Mouse (Mus musculus) heart, postnatal 36 days (tissue): ENCODE data around the gene Dync1li2. TPM values are rescaled to one million over a fixed set of nuclear protein-coding genes. Genes with fewer than 3 reads are reported as not detected.

Experiments used
- DNase-seq, 2 experiments: peaks; one replicate each; pipeline ENCODE4 v3.0.0; 2021 to 2022
- intact Hi-C: fragments of 180-260 bp; cut with DNase I; formaldehyde crosslinking; loops from one replicate; pipeline ENCODE4 v1.15.1; 2025
- total RNA-seq, 2 experiments: library from RNA; stranded (reverse); gene quantifications; 2 replicates each; pipeline ENCODE4 v1.2.3; 2021

Dync1li2 gene
- 100 to 1,000 TPM; 104 to 112 TPM for total RNA-seq

DNA sequence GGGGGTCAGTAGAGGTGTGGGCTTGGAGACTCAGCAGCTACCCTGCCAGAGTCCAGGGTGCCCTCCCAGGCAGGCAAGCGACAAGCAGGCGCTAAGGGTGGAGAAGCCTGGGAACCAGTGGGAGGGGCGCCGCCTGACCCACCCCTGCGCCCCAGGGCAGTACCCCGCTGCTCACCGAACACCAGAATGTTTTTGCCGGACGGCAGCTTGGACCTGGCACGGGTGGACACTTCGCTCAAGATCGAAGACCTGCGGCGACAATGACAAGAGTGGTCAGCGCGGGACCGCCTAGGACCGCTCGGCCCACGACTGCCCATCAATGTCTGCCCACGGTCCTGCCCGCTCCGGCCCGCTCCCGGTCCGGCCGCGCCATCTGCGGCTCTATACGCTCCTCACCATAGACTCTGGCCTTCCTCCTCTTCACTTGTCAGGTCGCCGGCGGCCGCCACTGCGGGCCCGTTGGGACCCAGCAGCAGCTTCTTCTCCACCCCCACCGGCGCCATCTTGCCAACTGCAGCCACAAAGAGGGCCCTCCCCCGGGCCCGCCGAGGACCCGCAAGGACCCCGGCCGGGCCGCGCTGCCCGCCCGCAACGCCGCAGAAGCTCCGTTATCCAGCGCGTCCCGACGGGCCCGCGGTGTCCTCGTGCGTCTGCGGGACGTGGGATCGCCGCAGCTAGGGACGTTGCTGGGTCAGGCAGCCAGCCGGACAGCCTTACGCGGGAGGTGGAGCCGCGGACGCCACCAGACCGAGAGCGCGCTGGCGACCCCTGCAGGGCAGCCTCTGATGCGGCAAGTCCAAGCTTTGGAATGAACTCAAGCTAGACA is at the start of gene Dync1li2:
Dync1li2 (minus strand) TSS at position 749 of the 826 bp plus-strand sequence.
- intact Hi-C loops = loop anchor here (1.0 to 5.0 kb wide), 5 partner anchors 35 to 190 kb away; partner anchors contain the start of genes Car7, Cklf and Nae1
- DNase-seq = peak; percentile 96 to 97

DNA sequence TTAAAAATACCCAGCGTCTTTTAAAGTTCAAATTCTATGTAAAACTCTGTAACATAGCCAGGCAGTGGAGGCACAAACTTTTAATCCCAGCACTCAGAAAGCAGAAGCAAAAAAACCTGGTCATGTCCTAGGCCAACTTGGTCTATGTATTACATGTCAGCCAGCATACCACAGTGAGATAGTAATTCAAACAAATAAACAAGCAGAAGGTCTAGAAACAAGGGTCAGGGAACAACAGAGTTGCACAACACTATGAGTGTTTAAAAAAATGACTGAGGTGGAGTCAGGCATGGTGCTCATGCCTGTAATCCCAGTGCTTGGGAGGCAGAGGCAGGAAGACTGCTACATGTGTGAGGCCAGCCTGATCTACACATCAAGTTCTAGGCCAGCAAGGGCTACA is 36.2 kb upstream of the Dync1li2 start:
- DNase-seq = no peak
- intact Hi-C loops = no loop called here

DNA sequence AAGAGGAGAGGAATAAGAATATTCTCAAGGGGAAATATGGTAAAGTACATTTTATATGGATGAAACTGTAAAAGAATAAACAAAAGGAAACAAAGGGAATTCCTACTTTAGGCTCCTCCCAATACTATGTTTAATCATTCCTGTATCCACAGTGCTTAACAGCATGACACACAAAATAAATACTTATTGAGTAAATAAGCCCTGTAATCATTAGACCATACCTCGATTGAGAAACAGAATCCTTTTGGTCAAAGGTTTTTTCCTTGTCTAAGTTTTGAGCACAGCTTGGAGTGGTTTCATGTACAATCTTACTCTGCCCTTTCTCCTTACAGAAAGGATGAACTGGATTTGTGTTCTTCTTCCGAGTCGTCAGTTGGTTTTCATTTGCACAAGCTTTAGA is 29.6 kb upstream of the Dync1li2 start:
- intact Hi-C loops = no loop called here
- no peak for DNase-seq

DNA sequence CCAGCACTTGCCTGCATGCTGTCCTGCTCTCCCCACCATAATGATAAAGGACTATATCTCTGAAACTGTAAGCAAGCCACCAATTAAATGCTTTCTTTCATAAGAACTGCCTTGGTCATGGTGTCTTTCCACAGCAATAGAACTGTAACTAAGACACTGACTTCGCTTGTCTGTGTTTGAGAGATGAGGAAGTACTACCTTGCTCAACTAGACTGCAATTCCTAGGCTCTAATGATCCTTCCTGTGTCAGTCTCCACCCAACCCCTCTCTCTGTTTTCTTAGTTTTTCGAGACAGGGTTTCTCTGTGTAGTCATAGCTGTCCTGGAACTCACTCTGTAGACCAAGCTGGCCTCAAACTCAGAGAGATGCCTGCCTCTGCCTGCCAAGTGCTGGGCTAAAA is 24.6 kb upstream of the Dync1li2 start:
- intact Hi-C loops = no loop called here
- DNase-seq = no peak

DNA sequence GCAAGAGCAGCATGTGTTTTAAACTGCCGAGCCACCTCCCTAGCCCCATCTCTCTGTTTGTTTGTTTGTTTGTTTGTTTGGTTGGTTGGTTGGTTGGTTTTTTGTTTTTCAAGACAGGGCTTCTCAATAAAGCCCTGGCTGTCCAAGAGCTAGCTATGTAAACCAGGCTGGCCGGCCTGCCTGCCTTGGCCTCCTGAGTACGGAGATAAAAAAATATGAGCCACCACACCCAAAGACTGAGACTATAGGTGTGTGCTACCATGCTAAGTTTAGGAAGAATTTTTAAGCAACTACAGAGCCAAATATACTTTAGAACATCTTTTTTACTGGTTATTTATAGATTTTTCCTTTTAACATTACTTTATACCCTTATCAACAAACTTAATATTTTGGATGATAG is 9.3 kb upstream of the Dync1li2 start:
- intact Hi-C loops = no loop called here
- DNase-seq = no peak

DNA sequence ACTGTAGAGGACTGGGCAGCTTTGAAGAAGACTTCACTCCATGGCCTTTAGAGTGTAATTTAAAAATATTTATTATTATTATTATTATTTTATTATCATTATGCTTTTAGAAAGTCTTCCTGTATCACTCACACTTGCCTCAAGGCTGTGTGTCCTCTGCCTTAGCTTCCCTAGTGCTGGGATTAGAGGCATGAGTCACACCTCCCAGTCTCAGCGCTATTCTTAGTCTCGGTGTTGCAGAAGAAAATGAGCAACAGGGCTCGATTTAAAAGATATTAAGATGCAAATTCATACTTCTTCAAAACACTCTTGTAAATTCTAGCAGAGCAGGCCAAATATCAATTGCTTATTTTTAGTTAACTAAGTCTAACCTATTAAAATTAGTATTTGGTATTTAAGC is 5.9 kb upstream of the Dync1li2 start:
- no peak for DNase-seq
- intact Hi-C loops = no loop called here

DNA sequence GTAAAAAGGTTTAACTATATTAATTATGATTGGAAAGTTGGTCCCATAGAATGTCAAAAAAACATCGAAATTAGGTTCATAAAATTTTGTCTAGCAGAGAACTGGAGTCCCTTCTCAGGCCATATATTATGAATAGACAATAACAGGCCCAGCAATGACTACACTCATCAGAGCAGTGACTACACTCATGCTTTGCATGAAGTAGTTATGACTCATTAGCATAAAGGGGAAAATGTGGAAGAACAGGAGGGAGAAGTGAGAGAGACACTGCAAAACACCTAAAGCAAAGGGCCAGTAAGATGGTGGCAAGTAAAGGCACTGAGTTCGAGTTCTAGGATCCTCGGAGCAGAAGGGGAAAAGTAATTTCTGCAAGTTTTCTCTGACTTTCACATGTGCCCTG is 3.2 kb upstream of the Dync1li2 start:
- no peak for DNase-seq
- intact Hi-C loops = no loop called here

DNA sequence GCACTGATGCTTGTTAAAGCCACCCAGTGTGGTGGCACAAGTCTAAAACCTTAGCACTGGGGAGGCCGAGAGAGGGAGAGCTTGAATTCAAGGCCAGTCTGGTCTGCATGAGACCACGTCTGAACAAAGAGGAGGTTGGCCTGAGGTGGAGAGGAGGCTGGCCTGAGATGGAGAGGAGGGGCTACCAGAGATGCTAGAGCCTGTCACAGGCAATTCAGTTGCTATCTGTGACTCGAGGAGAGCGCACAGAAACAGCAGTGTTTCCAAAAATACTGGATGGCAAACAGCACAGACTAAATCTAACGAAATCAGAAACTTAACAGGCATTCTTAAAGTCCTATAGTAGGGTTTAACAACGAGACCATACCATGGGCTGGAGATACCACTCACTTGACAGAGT is 2.4 kb upstream of the Dync1li2 start:
- no peak for DNase-seq
- intact Hi-C loops = no loop called here

DNA sequence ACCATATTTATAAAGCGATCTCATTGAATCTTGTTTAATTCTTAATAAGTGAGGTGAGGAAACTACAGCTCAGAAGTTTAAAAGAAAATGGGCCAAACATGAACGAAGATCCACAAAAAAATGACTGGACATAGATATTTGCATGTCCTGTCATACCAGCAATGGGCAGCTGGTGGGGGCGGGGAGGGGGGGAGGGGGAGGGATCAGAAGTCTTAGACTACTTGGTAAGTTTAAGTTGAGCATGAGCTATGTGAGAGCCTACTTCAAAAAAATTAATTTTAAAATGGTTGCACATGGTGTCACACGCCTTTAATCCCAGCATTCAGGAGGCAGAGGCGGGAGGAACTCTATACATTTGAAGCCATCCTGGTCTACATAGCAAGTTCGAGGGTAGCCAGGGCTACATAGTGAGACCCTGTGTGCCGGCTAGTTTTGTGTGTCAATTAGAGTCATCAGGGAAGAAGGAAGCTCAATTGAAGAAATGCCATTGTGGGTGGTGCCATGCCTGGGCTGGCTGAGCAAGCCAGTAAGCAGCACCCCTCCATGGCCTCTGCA is 355 bp upstream of the Dync1li2 start:
- DNase-seq = no peak
- intact Hi-C loops = loop anchor here (2.0 to 5.0 kb wide), 4 partner anchors 36 to 191 kb away; partner anchors contain the start of genes Car7, Cklf and Nae1

DNA sequence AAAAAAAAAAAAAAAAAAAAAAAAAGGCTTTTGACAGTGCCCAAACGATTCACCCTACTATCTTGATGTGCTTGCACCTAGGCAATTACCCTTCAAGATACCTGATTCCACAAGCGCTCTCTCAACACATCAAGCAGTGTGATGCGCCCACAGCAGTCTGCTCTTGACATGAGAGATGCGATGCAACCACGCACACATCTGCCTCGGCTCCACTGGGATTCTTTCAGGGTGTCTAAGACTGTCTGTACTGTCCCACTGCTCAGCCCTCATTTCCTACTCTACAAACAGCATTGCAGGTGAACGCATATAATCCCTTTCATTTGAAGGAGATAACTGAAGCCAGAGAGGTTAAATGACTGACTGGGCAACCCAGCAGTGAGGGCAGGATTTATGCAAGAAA is 1.2 kb downstream of the Dync1li2 start:
- intact Hi-C loops = loop anchor here (1.0 to 5.0 kb wide), 5 partner anchors 34 to 189 kb away; partner anchors contain the start of genes Car7, Cklf and Nae1
- no peak for DNase-seq

DNA sequence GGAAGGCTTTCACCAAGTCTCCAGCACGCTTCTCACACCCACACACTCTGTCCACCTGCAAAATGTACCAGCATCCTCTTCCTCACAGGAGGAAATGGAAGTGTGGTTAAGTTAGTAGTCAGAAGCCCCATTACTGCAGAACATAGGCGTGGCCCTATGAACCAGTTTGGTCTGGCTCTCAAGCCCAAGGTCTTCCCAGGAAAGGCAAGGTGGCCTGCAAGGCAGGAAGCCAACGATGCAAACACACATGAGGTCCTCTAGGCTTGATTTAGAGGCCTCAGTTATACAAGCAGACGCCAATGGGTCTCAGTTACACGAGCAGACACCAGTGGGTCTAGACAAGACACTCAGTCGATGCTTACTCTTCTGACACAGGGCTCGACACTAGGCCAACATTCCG is 3.4 kb downstream of the Dync1li2 start:
- intact Hi-C loops = no loop called here
- DNase-seq = no peak

DNA sequence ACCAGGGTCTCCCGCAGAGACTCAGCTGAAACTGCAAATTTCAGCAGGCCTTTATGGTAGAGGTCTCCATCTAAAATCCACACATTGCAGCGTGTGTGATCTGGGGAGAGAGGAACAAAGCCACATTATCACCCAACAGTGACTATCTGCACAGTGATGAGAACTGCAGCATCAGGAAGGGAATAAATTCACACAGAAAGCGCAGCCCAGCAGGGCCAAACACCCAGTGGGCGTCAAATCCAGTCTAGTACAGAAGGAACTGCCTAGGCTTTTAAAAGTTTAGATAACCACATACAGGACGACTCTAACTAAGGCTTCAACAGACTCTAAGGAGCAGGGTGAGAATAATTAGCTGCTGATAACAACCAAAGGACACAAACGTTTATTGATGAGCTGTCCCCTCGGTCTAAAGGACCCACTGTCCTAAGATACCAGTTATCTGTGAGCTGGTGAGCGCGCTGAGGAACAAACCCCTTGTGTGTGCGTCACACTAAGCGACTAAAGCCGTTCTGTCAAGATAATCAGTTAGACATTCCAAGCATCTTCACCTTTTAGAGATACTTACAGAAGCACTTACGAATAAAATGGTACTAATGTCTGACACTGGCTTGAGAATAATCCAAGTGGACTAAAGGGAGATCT is 5.2 kb downstream of the Dync1li2 start:
- DNase-seq = no peak
- intact Hi-C loops = no loop called here

DNA sequence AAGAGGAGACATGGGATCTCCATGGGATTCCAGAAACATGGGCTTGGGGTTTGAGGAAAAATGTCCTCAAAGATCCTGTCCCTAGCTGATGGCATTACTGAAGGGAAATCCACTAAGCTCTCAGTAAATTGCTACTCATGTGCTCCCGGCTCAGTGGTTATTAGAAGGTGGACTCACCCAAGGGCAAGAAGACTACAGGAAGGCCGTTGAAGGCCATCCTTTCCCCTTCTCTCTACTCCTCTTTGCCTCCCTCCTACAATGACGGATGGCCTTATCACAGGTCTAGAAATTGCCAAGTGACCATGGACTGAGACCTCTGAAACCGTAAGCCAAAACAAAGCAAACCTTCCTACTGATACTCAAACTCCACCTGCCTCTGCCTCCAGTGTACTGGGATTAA is 6.3 kb downstream of the Dync1li2 start:
- DNase-seq = no peak
- intact Hi-C loops = no loop called here

DNA sequence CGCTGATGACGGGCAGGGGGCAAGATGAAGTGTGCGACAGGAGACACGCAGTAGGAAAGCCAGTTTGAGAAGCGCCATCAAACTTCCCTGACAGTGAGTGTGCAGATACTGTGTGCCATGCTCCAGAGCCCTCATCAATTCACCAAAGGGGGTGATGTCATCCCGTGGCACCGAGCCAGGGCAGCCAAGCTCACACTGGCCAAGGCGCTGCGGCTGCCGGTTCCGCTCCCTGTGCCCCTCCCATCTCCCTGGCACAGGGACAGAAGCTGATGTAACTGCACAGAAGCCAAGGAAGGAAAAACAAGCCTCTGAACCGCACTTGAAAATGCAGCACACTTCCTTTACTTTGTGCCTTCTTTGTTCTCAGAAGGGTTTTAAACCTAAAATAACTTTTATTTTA is 6.8 kb downstream of the Dync1li2 start:
- intact Hi-C loops = no loop called here
- DNase-seq = peak; percentile 98 to 99

DNA sequence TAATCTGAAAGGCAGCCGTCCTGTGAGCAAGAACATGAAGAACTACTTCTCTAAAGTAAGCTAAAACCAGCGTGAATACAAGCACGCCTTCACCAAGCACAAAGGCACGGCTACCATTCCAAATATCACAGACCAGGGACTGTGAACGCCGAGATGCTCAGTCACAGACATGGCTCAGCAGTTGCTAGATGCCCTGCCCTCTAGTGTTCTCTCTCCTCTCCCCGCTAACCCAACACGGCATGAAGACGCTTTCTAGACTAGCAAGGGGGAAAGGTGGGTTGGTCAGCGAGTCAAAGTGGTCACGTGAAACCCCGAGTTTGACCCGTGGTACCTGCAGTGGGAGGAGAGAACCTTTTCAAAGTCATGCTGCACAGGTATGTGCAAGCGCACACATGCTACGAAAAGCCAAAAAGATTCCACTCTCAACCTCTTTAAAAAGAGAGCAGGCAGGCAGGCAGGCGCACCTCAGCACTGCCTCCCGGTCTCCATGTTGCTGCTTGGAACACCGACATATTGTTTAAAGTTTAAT is 8.0 kb downstream of the Dync1li2 start:
- intact Hi-C loops = loop anchor here (2.0 kb wide), 2 partner anchors 38 to 90 kb away; no protein-coding TSS in a partner anchor
- no peak for DNase-seq

DNA sequence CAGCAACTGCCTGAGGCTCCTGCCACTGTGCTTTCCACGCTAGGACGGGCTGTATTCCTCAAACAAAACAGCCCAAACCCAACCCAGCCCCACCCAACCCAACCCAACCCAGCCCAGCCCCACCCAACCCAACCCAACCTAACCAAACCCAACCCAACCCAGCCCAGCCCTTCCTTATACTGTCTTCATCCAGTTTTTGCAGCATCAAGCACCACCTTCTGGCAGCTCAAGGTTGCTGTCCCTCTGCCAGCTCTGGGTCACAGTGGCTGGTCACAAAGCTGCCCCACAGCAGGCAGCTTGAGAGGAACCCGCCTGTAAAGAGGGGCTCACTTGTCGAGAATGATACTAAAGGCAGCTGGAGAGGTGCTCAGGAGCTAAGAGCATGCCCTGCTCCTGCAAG is 8.6 kb downstream of the Dync1li2 start:
- intact Hi-C loops = loop anchor here (2.0 kb wide), 2 partner anchors 37 to 89 kb away; no protein-coding TSS in a partner anchor
- DNase-seq = peak in 1 of 2 experiments; percentile 29

DNA sequence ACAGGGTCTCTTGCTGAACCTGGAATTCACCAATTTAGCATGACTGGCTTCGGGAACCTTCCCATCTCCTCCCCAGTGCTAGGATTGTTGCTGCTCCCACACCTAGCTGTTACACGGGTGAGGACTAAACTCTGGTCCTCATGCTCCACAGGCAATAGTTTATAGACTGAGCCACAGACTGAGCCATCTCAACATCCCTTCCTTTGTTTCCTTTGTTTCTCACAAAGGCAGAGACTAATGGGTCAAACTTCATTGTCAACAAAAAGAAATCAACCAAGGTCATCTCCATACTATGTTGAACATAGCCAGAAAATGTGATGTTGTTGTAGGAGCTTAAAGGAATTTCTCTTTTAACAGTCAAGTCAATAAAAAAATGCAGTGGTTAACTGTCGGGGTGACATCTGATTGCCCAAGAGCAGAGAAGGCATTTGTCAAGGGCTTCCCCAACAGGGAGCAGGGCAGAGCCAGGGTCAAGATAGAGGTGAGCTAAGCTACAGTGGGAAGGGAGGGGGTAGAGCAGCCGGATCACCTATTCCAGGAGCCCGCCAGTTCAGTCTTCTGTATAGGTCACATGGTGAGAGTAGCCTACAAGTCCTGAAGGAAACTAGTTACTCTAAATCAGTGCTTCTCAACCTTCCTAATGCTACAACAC is 9.5 kb downstream of the Dync1li2 start:
- DNase-seq = no peak
- intact Hi-C loops = no loop called here

DNA sequence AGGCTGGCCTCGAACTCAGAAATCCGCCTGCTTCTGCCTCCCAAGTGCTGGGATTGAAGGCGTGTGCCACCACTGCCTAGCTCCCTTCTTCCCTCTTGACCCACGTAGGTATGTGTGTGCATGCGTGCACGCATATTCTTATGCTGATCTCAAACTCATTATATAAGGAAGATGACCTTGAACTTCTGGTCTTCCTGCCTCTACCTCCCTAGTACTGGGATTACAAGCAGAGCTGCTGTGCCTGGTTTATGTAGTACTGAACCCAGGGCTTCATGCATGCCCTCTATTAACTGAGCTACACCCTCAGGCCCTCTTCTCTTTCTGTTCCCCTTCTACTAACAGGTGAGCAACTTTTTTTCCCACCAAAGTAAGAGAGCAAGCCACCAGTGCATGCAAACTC is 10.2 kb downstream of the Dync1li2 start:
- DNase-seq = no peak
- intact Hi-C loops = no loop called here

DNA sequence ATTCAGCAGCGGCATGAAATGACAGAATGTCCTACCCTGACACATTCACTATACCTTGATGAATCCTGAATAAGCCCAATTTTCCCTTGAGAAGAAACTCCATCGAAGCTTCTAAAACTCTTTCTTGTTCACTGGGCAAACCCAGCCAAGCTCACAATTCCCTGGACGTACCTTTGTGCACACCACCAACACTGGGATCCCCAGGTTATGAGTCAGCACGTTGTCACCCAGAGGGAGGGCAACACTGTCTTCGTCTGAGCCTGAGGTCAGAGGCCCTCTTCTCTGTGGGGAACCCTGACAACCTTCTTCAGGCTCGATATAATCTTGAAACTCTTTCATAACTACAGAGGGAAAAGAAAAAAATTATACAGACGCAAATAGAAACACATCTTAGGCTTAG is 12.6 kb downstream of the Dync1li2 start:
- intact Hi-C loops = no loop called here
- DNase-seq = no peak

DNA sequence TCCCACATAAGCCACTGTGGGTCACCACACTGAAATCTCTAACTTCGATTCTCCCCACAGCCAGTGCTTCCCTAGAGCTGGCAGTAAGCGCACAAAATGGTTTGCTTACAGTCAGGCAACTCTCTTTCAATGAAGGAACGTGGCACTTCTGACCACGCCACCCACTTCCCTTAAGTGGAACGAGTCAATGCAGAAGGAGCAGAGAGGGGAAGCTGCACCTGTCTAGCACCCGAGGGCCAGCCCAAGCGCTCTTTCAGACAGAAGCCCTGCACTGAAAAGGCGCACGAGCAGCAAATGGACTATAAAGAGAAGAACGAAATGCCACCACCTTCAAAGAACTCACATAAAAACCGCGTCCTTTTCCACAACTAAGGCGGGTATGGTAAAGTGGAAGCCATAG is 15.1 kb downstream of the Dync1li2 start:
- DNase-seq = no peak
- intact Hi-C loops = no loop called here

DNA sequence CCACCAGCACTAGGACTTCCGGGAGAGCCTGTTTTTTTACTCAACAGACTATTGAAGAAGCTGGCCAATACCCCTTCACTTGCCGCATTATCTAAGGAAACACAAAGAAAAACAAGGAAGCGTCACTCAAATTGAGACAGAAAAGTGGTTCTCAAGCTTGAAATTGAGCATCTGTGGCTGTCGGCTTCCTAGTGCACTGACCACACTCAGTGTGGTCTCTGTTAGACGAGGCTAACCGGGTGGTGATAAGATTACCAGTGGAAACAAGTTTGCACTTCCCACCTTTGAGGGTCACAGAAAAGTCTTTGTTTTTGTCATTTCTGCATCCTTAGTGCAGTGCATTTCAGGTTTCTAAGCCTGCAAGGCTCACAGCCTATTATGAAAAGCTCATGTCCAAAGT is 20.5 kb downstream of the Dync1li2 start:
- no peak for DNase-seq
- intact Hi-C loops = no loop called here
